Mouse (Mus musculus): ENCODE results near the gene Tm2d3. TPM values are rescaled to one million over a fixed set of nuclear protein-coding genes. Genes with fewer than 3 reads are reported as not detected.

Gene Tm2d3
- polyA plus RNA-seq, 1 experiment: 117 TPM

GRCm38 (mm10) chr7:65657490-65658120 lies 33.4 kb upstream of the Tm2d3 start:
- Histone ChIP-seq H3K27me3 (ENCODE audit: control insufficient read depth, insufficient read depth, low read length) (no peaks in the 10 kb centered on the region), H3K27ac (ENCODE audit: control insufficient read depth, insufficient read depth, low read length) (no peak overlapping the region), H3K4me3 (ENCODE audit: control insufficient read depth, insufficient read depth, low read length) (no peak overlapping the region), H3K4me1 (replicated peaks; ENCODE audit: control insufficient read depth, insufficient read depth, low read length) (no peaks in the 10 kb centered on the region), H3K36me3 (ENCODE audit: control insufficient read depth, insufficient read depth, low read length) (peaks cover 2% of the 10 kb centered on the region; the same call in 1 of the 2 replicates)
- WGBS: 97% methylated on average over 2 of the region's 2 CpGs
- no peak for TF ChIP-seq POLR2A (IDR thresholded peaks at IDR 0.05; ENCODE audit: control insufficient read depth, extremely low read depth, insufficient read depth, low read length, poor library complexity)
- no peak for TF ChIP-seq CTCF (IDR thresholded peaks at IDR 0.05; ENCODE audit: borderline replicate concordance, control insufficient read depth, extremely low read depth, insufficient read depth, low read length, poor library complexity)
- DNase-seq: no peak

GRCm38 (mm10) chr7:65663225-65663790 lies 27.7 kb upstream of the Tm2d3 start:
- TF ChIP-seq POLR2A (IDR thresholded peaks at IDR 0.05; ENCODE audit: control insufficient read depth, extremely low read depth, insufficient read depth, low read length, poor library complexity) (no peak), CTCF (IDR thresholded peaks at IDR 0.05; ENCODE audit: borderline replicate concordance, control insufficient read depth, extremely low read depth, insufficient read depth, low read length, poor library complexity) (no peak)
- no peaks in the 10 kb centered on the region for H3K4me1 ChIP-seq (replicated peaks; ENCODE audit: control insufficient read depth, insufficient read depth, low read length)
- no peak overlapping the region for H3K27ac ChIP-seq (ENCODE audit: control insufficient read depth, insufficient read depth, low read length)
- WGBS: 92% methylated on average over 11 of the region's 11 CpGs
- no peaks in the 10 kb centered on the region; the same call in 1 of the 2 replicates for H3K36me3 ChIP-seq (ENCODE audit: control insufficient read depth, insufficient read depth, low read length)
- no peak for DNase-seq
- no peak overlapping the region for H3K4me3 ChIP-seq (ENCODE audit: control insufficient read depth, insufficient read depth, low read length)
- no peaks in the 10 kb centered on the region for H3K27me3 ChIP-seq (ENCODE audit: control insufficient read depth, insufficient read depth, low read length)

- H3K4me3 ChIP-seq (ENCODE audit: control insufficient read depth, insufficient read depth, low read length): no peak overlapping the region
- H3K36me3 ChIP-seq (ENCODE audit: control insufficient read depth, insufficient read depth, low read length): no peaks in the 10 kb centered on the region; the same call in 1 of the 2 replicates
- no peaks in the 10 kb centered on the region for H3K27me3 ChIP-seq (ENCODE audit: control insufficient read depth, insufficient read depth, low read length)
- H3K27ac ChIP-seq (ENCODE audit: control insufficient read depth, insufficient read depth, low read length): no peak overlapping the region
- 95% methylated on average over 14 of the region's 14 CpGs for WGBS
- DNase-seq: no peak
- TF ChIP-seq CTCF (IDR thresholded peaks at IDR 0.05; ENCODE audit: borderline replicate concordance, control insufficient read depth, extremely low read depth, insufficient read depth, low read length, poor library complexity) (no peak), POLR2A (IDR thresholded peaks at IDR 0.05; ENCODE audit: control insufficient read depth, extremely low read depth, insufficient read depth, low read length, poor library complexity) (no peak)
- no peaks in the 10 kb centered on the region for H3K4me1 ChIP-seq (replicated peaks; ENCODE audit: control insufficient read depth, insufficient read depth, low read length)
Measured at GRCm38 (mm10) chr7:65663886-65664285, 27.1 kb upstream of the Tm2d3 start.

GRCm38 (mm10) chr7:65667491-65667890 lies 23.5 kb upstream of the Tm2d3 start:
- no peak for DNase-seq
- Histone ChIP-seq H3K27ac (ENCODE audit: control insufficient read depth, insufficient read depth, low read length) (no peak overlapping the region), H3K4me3 (ENCODE audit: control insufficient read depth, insufficient read depth, low read length) (no peak overlapping the region), H3K4me1 (replicated peaks; ENCODE audit: control insufficient read depth, insufficient read depth, low read length) (no peaks in the 10 kb centered on the region), H3K27me3 (ENCODE audit: control insufficient read depth, insufficient read depth, low read length) (no peaks in the 10 kb centered on the region), H3K36me3 (ENCODE audit: control insufficient read depth, insufficient read depth, low read length) (no peaks in the 10 kb centered on the region; the same call in 1 of the 2 replicates)
- no peak for TF ChIP-seq CTCF (IDR thresholded peaks at IDR 0.05; ENCODE audit: borderline replicate concordance, control insufficient read depth, extremely low read depth, insufficient read depth, low read length, poor library complexity)
- no peak for TF ChIP-seq POLR2A (IDR thresholded peaks at IDR 0.05; ENCODE audit: control insufficient read depth, extremely low read depth, insufficient read depth, low read length, poor library complexity)
- WGBS: 94% methylated on average over 6 of the region's 6 CpGs

GRCm38 (mm10) chr7:65678050-65678449 lies 12.9 kb upstream of the Tm2d3 start:
- H3K36me3 ChIP-seq (ENCODE audit: control insufficient read depth, insufficient read depth, low read length): no peaks in the 10 kb centered on the region
- H3K27me3 ChIP-seq (ENCODE audit: control insufficient read depth, insufficient read depth, low read length): no peaks in the 10 kb centered on the region
- WGBS: 85% methylated on average over 10 of the region's 10 CpGs
- H3K4me3 ChIP-seq (ENCODE audit: control insufficient read depth, insufficient read depth, low read length): no peak overlapping the region
- peaks cover 3% of the 10 kb centered on the region; the same call in 1 of the 2 replicates for H3K4me1 ChIP-seq (replicated peaks; ENCODE audit: control insufficient read depth, insufficient read depth, low read length)
- H3K27ac ChIP-seq (ENCODE audit: control insufficient read depth, insufficient read depth, low read length): no peak overlapping the region
- DNase-seq: no peak
- TF ChIP-seq POLR2A (IDR thresholded peaks at IDR 0.05; ENCODE audit: control insufficient read depth, extremely low read depth, insufficient read depth, low read length, poor library complexity) (no peak), CTCF (IDR thresholded peaks at IDR 0.05; ENCODE audit: borderline replicate concordance, control insufficient read depth, extremely low read depth, insufficient read depth, low read length, poor library complexity) (no peak)

GRCm38 (mm10) chr7:65678900-65679595 lies 11.9 kb upstream of the Tm2d3 start:
- Histone ChIP-seq H3K4me1 (replicated peaks; ENCODE audit: control insufficient read depth, insufficient read depth, low read length) (peaks cover 3% of the 10 kb centered on the region; the same call in 1 of the 2 replicates), H3K27ac (ENCODE audit: control insufficient read depth, insufficient read depth, low read length) (no peak overlapping the region), H3K36me3 (ENCODE audit: control insufficient read depth, insufficient read depth, low read length) (no peaks in the 10 kb centered on the region), H3K27me3 (ENCODE audit: control insufficient read depth, insufficient read depth, low read length) (no peaks in the 10 kb centered on the region), H3K4me3 (ENCODE audit: control insufficient read depth, insufficient read depth, low read length) (no peak overlapping the region)
- TF ChIP-seq CTCF (IDR thresholded peaks at IDR 0.05; ENCODE audit: borderline replicate concordance, control insufficient read depth, extremely low read depth, insufficient read depth, low read length, poor library complexity): no peak
- no peak for TF ChIP-seq POLR2A (IDR thresholded peaks at IDR 0.05; ENCODE audit: control insufficient read depth, extremely low read depth, insufficient read depth, low read length, poor library complexity)
- WGBS: 93% methylated on average over 7 of the region's 7 CpGs
- DNase-seq: no peak
